Mouse (Mus musculus) liver, embryonic 12.5 days (tissue): Measurements from ENCODE around the gene March4. TPM values are rescaled to one million over a fixed set of nuclear protein-coding genes. Genes with fewer than 3 reads are reported as not detected.

ENCODE experiments used
- ATAC-seq: fragments of 200-750 bp; cut with Nextera tagmentation; 2 replicates; pipeline ENCODE4 v1.8.0; 2017; ENCODE audit warnings: moderate number of reproducible peaks, mild to moderate bottlenecking, moderate library complexity
- H3K27ac ChIP-seq: fragments of 300-500 bp; sonication (generic); 2 replicates; pipeline ENCODE4 v1.5.1; 2016; ENCODE audit warnings: mild to moderate bottlenecking
- H3K27me3 ChIP-seq: fragments of 300-500 bp; sonication (generic); replicated peaks from 2 replicates; pipeline ENCODE4 v1.6.1; 2016; ENCODE audit warnings: mild to moderate bottlenecking, moderate library complexity
- H3K36me3 ChIP-seq: fragments of 300-500 bp; sonication (generic); 2 replicates; pipeline ENCODE4 v1.6.1; 2016; ENCODE audit warnings: mild to moderate bottlenecking, moderate library complexity
- H3K4me1 ChIP-seq: fragments of 300-500 bp; sonication (generic); 2 replicates; pipeline ENCODE4 v1.6.1; 2016
- H3K4me2 ChIP-seq: fragments of 300-500 bp; sonication (generic); 2 replicates; pipeline ENCODE4 v1.6.1; 2016; ENCODE audit warnings: mild to moderate bottlenecking, moderate library complexity
- H3K4me3 ChIP-seq: fragments of 300-500 bp; sonication (generic); 2 replicates; pipeline ENCODE4 v1.5.1; 2016; ENCODE audit warnings: mild to moderate bottlenecking, moderate library complexity
- H3K9ac ChIP-seq: fragments of 300-500 bp; sonication (generic); 2 replicates; pipeline ENCODE4 v1.6.1; 2016; ENCODE audit warnings: mild to moderate bottlenecking, moderate library complexity
- H3K9me3 ChIP-seq: fragments of 300-500 bp; sonication (generic); replicated peaks from 2 replicates; pipeline ENCODE4 v1.6.1; 2016; ENCODE audit warnings: mild to moderate bottlenecking, moderate library complexity
- WGBS: fragments of 180-500 bp; shearing (Covaris S2); methylation state at CpG from one replicate; pipeline ENCODE4 v1.1.7; 2016; ENCODE audit not compliant: insufficient replicate concordance; 5-methylcytosine and 5-hydroxymethylcytosine counted together
- polyA plus RNA-seq: library from polyadenylated mRNA; unstranded; fragments of >200 nt; fragmentation: Nextera tagmentation; extraction: Ambion mirVana; gene quantifications from 2 replicates; pipeline ENCODE4 v1.2.1, GENCODE M21; 2016

Gene March4
- polyA plus RNA-seq: not detected in 2 replicates

DNA sequence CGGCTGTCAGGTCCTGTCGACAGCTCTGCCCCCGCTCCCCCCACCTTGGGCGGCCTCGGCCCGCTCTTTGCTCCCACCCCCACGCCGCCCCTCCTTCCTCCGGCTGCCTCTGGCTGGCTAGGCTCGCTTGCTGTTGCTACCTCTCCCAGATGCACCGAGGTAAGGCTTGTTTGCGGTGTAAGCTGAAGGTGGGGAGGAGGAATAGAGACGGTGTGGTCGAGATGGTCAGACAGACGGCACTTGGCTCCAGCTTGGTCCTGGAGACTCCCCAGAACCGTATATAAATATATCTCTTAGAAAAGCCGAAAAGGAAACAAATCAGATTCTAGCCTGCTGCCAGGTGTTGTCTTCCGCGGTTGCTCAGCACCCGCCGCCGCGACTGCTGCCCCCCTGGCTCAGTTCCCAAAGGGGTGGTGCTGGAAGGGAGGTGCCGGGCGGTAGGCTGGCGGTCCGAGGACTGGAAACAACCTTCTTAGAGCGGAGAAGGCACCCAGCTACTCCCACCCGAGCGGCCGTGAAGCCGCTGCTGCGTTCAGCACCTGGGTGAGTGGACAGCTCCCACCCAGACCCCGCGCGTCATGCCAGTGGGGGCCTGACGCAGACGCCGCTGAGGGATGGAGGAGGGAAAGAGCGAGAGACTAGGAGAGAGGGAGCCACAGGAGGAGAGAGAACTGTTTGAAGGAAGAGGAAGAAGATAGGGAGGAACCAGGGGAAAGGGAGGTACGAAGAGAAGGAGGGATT lies at the start of gene March4:
TSS of gene March4 (minus strand) at position 320 of the 741 bp plus-strand sequence.
- Histone ChIP-seq H3K27me3 (peaks cover 49% of the 10 kb centered on the region), H3K9ac (no peak within 1 kb of the TSS), H3K9me3 (no peaks in the 10 kb centered on the region), H3K36me3 (no peaks in the 10 kb centered on the region), H3K4me3 (peak within 1 kb of the TSS; percentile 17), H3K4me2 (peak within 1 kb of the TSS; percentile 50), H3K4me1 (peaks cover 9% of the 10 kb centered on the region; the same call in 1 of the 2 replicates), H3K27ac (no peak within 1 kb of the TSS)
- ATAC-seq: no peak
- 3% methylated on average over 41 of the region's 41 CpGs for WGBS

DNA sequence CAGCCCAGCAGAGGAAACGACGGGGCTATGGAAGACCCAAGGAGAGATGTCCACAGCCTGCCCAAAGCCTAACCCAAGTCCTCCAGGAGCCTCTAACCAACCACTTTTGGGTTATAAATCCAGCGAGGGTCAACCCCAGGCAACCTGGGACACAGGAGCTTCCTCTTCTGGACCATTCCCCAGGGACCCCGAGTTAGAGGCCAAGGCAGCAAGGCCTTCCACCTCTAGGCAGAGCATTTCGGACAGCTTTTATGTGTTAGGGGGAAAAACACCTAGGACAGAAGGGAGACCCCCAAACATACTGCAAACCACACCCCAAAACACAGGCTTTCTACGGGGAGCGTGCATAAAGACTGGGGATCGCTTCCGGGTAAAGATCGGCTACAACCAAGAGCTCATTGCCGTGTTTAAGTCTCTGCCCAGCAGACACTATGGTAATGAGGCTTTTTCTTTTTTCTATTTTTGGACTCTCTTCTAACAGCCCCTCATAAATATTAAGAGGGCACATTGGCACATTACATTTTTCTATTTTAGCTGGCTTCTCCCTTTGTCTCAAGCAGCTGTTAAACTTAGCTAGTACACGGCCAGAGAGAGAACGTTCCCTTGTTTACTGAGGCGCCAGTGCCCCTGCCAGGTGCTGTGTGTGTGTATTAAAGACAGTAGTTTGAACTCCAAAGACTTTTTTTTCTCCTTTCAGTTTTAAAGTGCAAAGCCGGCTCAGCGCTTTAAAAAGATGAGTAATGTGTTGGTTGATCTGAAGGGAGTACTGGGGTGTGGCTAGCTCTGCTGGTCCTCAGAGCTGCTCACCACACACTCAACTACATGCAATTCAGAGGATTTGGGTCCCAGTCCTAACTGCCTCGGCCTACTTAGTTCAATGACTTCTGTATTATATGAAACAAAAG lies 49.5 kb upstream of the March4 start:
- Histone ChIP-seq H3K9ac (no peak overlapping the region), H3K27ac (no peak overlapping the region), H3K36me3 (peaks cover 51% of the 10 kb centered on the region), H3K4me2 (no peak overlapping the region), H3K9me3 (no peaks in the 10 kb centered on the region), H3K4me1 (peaks cover 15% of the 10 kb centered on the region), H3K4me3 (no peak overlapping the region), H3K27me3 (no peaks in the 10 kb centered on the region)
- ATAC-seq: no peak
- 86% methylated on average over 17 of the region's 17 CpGs for WGBS

DNA sequence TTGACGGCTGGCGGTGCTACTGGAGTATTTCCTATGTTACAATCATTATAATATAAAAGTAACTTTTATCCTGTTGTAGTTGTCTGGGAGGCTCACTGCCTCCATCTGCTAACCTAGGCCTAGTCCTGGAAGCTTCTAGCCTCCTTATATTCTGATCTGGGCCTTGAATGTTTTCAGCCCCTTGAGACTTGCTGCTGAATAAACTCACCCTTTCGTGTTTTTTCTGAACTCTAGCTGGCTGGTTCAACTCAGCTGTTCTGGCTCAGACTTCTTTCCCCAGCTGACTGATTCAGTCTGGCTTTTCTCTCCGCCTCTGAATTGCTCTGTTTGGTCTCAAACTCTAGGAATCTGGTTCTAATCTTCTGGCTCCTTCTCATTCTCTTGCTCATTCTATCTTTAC lies 47.2 kb upstream of the March4 start:
- 66% methylated on average over 4 of the region's 4 CpGs for WGBS
- Histone ChIP-seq H3K9ac (peak overlapping the region; percentile 73), H3K4me3 (peak overlapping the region; percentile 82), H3K4me2 (peak overlapping the region; percentile 80), H3K27ac (peak overlapping the region; percentile 72; the same call in 1 of the 2 replicates), H3K36me3 (peaks cover 33% of the 10 kb centered on the region), H3K27me3 (peaks cover 5% of the 10 kb centered on the region; the same call in 1 of the 2 replicates), H3K9me3 (no peaks in the 10 kb centered on the region), H3K4me1 (peaks cover 15% of the 10 kb centered on the region)
- no peak for ATAC-seq

DNA sequence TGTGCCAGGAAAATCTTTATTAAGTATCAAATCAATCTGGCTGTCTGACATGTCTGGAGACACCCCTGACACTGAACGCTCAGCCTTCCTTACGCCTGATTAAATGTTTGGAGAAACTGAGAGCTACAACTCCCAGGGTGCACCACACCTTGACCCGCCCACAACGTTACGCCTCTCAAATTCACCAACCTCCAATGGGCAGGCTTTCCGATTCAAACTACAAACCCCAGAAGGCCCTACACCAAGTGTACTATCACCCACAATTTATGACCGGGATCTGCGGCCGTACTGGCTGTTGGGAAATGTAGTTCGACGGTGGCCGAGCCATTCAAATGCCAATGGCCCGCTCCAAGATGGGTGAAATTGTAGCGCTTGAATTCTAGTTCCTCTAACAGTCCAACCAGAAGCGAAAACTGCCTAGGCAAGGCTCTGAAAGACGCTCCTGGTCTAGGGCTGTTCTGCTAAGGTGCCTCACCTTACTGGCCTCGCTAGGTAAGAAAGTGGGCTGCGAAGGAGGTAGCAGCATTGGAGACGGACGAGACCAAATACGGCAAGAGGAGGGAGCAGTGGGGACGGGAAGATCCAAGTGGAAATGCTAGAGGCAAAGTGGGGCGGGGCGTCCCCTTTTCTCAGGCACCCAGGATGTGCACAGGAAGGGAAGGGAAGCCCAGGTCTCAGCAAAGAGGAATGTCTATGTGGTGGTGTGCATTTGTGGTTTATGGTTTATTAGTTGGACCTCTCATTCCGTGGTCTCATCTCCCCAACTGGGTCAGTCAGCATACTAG lies 46.4 kb upstream of the March4 start, which contains the start of gene Smarcal1:
TSS of gene Smarcal1 (plus strand) at position 305 of the 785 bp plus-strand sequence.
- Histone ChIP-seq H3K27ac (peak within 1 kb of the TSS; percentile 72), H3K9me3 (no peaks in the 10 kb centered on the region), H3K4me1 (peaks cover 15% of the 10 kb centered on the region), H3K4me3 (peak within 1 kb of the TSS; percentile 82), H3K4me2 (peak within 1 kb of the TSS; percentile 80), H3K36me3 (peaks cover 27% of the 10 kb centered on the region), H3K27me3 (peaks cover 12% of the 10 kb centered on the region), H3K9ac (peak within 1 kb of the TSS; percentile 73)
- ATAC-seq: peak; percentile 100
- WGBS: under 1% methylated on average over 25 of the region's 25 CpGs

DNA sequence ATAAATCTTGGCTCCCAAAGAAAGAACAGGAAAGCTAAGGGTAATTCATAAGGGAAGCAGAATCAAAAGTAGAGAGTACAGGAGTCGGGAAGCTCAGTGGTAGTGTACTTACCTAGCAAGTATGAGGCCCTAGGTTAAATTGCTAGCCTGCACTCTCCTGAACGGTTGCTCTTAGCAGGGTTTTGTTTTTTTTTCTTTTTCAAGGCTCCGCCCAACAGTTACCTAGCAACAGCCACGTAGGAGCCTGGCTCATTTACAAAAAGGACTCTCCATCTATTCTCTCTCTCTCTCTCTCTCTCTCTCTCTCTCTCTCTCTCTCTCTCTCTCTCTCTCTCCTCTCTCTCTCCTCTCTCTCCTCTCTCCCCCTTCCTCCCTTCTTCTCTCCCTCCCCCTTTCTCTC lies 42.1 kb upstream of the March4 start:
- no peak overlapping the region for H3K9ac ChIP-seq
- H3K27ac ChIP-seq: no peak overlapping the region
- H3K4me2 ChIP-seq: no peak overlapping the region
- H3K27me3 ChIP-seq: peaks cover 39% of the 10 kb centered on the region
- H3K9me3 ChIP-seq: no peaks in the 10 kb centered on the region
- no peak overlapping the region for H3K4me3 ChIP-seq
- no peaks in the 10 kb centered on the region for H3K36me3 ChIP-seq
- no peak for ATAC-seq
- peaks cover 6% of the 10 kb centered on the region for H3K4me1 ChIP-seq
- 31% methylated on average over 4 of the region's 4 CpGs for WGBS

DNA sequence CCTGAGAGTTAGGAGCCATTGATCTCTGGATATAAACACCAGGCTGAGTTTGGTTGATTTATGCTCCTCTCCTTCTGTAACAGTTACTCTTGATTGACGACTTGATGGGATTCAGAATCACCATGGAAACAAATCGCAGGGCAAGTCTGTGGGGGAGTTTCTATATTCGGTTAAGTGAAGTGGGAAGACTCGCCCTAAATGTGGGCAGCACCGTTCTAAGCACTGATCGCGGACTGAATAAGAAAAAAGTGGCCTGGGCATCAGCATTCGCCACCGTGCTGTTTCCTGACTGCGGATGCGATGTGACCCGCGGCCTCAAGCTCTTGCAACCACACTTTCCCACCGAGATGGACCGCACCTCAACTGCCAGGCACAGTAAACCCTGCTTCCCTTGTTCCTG lies 41.6 kb upstream of the March4 start:
- Histone ChIP-seq H3K36me3 (no peaks in the 10 kb centered on the region), H3K4me2 (no peak overlapping the region), H3K27ac (no peak overlapping the region), H3K27me3 (peaks cover 39% of the 10 kb centered on the region), H3K9ac (no peak overlapping the region), H3K9me3 (no peaks in the 10 kb centered on the region), H3K4me1 (peaks cover 3% of the 10 kb centered on the region; the same call in 1 of the 2 replicates), H3K4me3 (no peak overlapping the region)
- WGBS: 35% methylated on average over 15 of the region's 15 CpGs
- no peak for ATAC-seq

DNA sequence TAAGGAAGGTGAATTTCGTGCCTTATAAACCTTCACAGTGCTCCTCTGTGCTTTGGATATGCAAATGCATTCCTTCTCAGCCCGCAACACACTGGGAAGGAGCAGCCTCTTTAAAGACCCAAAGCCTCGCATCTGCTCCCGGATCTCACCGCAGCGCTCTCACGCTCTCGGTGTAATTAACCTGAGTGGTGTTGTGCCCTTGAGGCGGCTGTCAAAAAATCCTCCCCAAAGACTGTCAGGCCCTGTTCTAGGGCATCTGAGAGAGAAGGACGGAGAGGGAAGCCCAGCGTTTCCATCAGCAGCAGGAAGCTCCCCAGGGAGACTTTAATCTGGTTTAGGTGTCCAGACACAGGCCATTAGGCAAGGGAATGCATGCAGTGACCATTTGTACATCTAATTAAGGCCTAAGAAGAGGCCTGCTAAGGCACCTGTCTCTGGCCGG lies 40.8 kb upstream of the March4 start:
- H3K36me3 ChIP-seq: no peaks in the 10 kb centered on the region
- H3K4me2 ChIP-seq: no peak overlapping the region
- no peaks in the 10 kb centered on the region for H3K9me3 ChIP-seq
- no peak overlapping the region for H3K9ac ChIP-seq
- H3K4me3 ChIP-seq: no peak overlapping the region
- 33% methylated on average over 12 of the region's 12 CpGs for WGBS
- no peak for ATAC-seq
- H3K27me3 ChIP-seq: peaks cover 39% of the 10 kb centered on the region
- peaks cover 2% of the 10 kb centered on the region; the same call in 1 of the 2 replicates for H3K4me1 ChIP-seq
- no peak overlapping the region for H3K27ac ChIP-seq

DNA sequence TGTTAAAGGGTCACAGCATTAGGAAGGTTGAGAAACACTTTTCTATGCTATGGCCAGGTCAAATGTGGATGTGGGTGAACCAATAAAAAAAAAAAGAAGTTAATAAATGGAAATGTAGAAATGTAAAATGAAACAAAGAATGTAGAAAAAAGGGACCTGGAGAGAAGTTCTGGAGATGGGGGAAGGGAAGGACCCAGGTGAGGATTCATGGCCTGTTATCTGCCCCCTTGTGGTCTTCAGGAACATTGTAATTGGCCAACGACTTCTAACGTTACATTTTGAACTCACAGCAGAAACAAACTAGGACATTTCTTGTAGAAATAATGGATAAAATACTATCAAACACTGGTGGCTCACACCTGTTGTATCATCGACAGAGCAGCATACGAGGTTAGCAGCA lies 38.4 kb upstream of the March4 start:
- Histone ChIP-seq H3K9me3 (no peaks in the 10 kb centered on the region), H3K4me1 (no peaks in the 10 kb centered on the region), H3K4me3 (no peak overlapping the region), H3K27ac (no peak overlapping the region), H3K36me3 (no peaks in the 10 kb centered on the region), H3K9ac (no peak overlapping the region), H3K4me2 (no peak overlapping the region), H3K27me3 (peaks cover 39% of the 10 kb centered on the region)
- ATAC-seq: no peak
- WGBS: 27% methylated on average over 4 of the region's 4 CpGs

DNA sequence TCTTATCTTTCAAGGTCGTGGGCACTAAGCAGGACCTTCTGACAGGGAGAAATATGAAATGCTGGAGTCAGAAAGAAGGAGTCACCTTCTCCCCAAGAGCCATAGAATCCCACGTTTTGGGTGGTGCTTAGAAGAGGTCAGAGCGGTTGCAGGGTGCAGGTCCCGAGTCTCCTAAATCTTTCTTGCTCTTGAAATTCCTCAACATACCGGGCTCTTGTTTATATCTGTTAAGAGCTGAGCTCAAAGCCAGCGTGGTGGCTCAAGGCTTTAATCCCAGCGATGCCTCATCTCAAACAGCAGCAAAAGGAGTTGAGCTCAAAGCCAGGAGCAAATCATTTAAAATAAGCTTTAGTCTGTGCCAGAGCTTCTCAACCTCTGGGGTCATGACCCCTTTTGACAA lies 37.9 kb upstream of the March4 start:
- no peak overlapping the region for H3K27ac ChIP-seq
- WGBS: 42% methylated on average over 7 of the region's 7 CpGs
- H3K4me2 ChIP-seq: no peak overlapping the region
- H3K4me1 ChIP-seq: no peaks in the 10 kb centered on the region
- H3K36me3 ChIP-seq: no peaks in the 10 kb centered on the region
- H3K27me3 ChIP-seq: peaks cover 39% of the 10 kb centered on the region
- no peak overlapping the region for H3K9ac ChIP-seq
- H3K9me3 ChIP-seq: no peaks in the 10 kb centered on the region
- no peak for ATAC-seq
- H3K4me3 ChIP-seq: no peak overlapping the region

DNA sequence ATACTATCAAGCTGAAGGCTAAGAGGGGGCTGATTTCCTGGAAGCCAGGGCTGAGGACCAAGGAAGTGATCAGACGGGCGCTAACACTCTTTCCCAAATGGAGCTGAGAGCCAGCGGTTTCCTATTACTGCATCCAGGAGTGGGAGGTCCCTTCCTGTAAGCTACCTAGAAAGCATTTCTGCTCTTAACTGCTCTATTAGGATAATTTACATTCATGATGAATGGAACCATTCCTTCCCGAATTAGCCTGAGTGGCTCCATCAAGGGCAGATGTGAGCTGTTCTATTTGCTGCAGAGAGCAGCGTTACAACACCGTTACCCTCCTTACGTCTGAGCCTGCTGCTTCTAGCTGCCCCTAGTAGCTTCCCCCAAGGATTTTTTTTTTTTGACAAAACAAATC lies 37.3 kb upstream of the March4 start:
- no peak for ATAC-seq
- no peak overlapping the region for H3K4me3 ChIP-seq
- no peaks in the 10 kb centered on the region for H3K36me3 ChIP-seq
- H3K27me3 ChIP-seq: peaks cover 35% of the 10 kb centered on the region
- 54% methylated on average over 7 of the region's 7 CpGs for WGBS
- H3K4me2 ChIP-seq: no peak overlapping the region
- H3K4me1 ChIP-seq: no peaks in the 10 kb centered on the region
- H3K27ac ChIP-seq: no peak overlapping the region
- H3K9ac ChIP-seq: no peak overlapping the region
- no peaks in the 10 kb centered on the region for H3K9me3 ChIP-seq

DNA sequence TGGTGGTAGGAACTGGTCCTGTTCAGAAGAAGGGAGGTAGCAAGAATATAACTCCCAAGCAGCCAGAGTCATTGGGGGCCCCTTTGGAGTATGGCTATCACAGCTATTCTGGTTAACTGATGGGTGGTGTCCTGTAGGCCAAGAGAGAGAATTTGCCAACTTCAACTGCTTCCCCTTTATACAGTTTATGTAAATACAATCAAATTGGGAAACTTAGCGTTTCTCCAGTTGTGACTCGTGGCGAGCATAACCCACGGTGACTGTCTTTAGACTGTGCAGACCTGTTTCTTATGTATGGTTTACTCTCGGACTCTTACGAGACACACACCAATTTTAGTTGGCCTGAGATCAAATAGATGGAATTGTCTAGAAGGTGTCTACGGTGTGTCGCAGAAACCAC lies 32.0 kb upstream of the March4 start:
- no peak overlapping the region for H3K9ac ChIP-seq
- WGBS: 73% methylated on average over 8 of the region's 8 CpGs
- no peak for ATAC-seq

More for the DNA sequence above, 32.0 kb upstream of the March4 start:
- no peaks in the 10 kb centered on the region for H3K9me3 ChIP-seq
- H3K4me3 ChIP-seq: no peak overlapping the region
- H3K27me3 ChIP-seq: no peaks in the 10 kb centered on the region
- H3K4me2 ChIP-seq: no peak overlapping the region
- H3K36me3 ChIP-seq: no peaks in the 10 kb centered on the region
- H3K27ac ChIP-seq: no peak overlapping the region
- H3K4me1 ChIP-seq: no peaks in the 10 kb centered on the region
